Comparison of ENCODE assay signal across 30 mouse cellular contexts in the genomic region with DNA sequence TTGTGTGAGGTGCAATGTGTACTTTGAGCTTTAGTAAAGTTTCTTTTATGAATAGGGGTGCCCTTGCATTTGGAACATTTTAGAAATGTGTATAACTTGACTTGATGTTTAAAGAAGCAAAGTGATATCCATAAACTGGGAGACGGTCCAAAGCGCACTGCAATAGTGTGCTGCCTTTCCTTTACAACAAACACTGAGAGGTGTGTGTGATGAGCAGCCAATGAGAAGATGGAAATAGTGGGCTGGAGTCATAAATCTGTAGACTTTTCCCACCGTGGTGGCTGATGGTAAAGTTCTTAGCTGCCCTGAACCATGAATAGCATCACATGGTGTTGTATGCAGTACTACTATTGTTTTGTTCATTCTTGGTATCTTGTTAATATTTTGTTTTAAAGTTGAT.
"Had no signal": no experiment of that assay in that cellular context is flagged by ENCODE, and none has a peak within 500 bp of the region (broad histone marks: within the 10 kb centered on the region; RNA-seq: fewer than 3 reads in every experiment).

No protein-coding gene starts in this region.

- H3K4me2 ChIP-seq: limb, embryonic 12.5 days; limb, embryonic 13.5 days; limb, embryonic 15.5 days; liver, embryonic 11.5 days; liver, embryonic 12.5 days; liver, embryonic 13.5 days; liver, embryonic 15.5 days; midbrain, embryonic 11.5 days; midbrain, embryonic 12.5 days; midbrain, embryonic 13.5 days; midbrain, embryonic 15.5 days; neural tube, embryonic 12.5 days had no signal

- H3K27ac ChIP-seq: left cerebral cortex, adult 2 months; limb, embryonic 10.5 days; limb, embryonic 12.5 days; limb, embryonic 13.5 days; limb, embryonic 15.5 days; liver, embryonic 12.5 days; liver, embryonic 13.5 days; liver, embryonic 14.5 days; liver, embryonic 15.5 days; macrophage; midbrain, embryonic 10.5 days; midbrain, embryonic 12.5 days; midbrain, embryonic 13.5 days; midbrain, embryonic 15.5 days; neural tube, embryonic 12.5 days had no signal

- H3K9me3 ChIP-seq: limb, embryonic 10.5 days; limb, embryonic 12.5 days; limb, embryonic 13.5 days; limb, embryonic 15.5 days; liver, embryonic 12.5 days; liver, embryonic 13.5 days; liver, embryonic 15.5 days; megakaryocyte, embryonic 14.5 days; midbrain, embryonic 10.5 days; midbrain, embryonic 12.5 days; midbrain, embryonic 13.5 days; midbrain, embryonic 15.5 days; neural tube, embryonic 12.5 days had no signal

- ATAC-seq: liver, embryonic 12.5 days; liver, postnatal 0 days; lung, postnatal 0 days; midbrain, embryonic 13.5 days; midbrain, embryonic 15.5 days; midbrain, embryonic 16.5 days had no signal

- DNase-seq: left cerebral cortex, postnatal 4 days; liver; liver, embryonic 13.5 days; liver, postnatal 0 days; lung, adult 18-20 months; lung, adult 2 months; lung, postnatal 10 days; lung, postnatal 14 days; lung, postnatal 4 days; midbrain, embryonic 14.5 days had no signal

- H3K36me3 ChIP-seq: limb, embryonic 10.5 days; limb, embryonic 12.5 days; limb, embryonic 13.5 days; limb, embryonic 15.5 days; liver, embryonic 12.5 days; liver, embryonic 13.5 days; liver, embryonic 15.5 days; midbrain, embryonic 10.5 days; midbrain, embryonic 12.5 days; midbrain, embryonic 13.5 days; midbrain, embryonic 15.5 days; neural tube, embryonic 12.5 days had no signal

- H3K27me3 ChIP-seq: limb, embryonic 12.5 days; limb, embryonic 13.5 days; limb, embryonic 15.5 days; liver, embryonic 12.5 days; liver, embryonic 13.5 days; liver, embryonic 15.5 days; megakaryocyte, embryonic 14.5 days; midbrain, embryonic 12.5 days; midbrain, embryonic 13.5 days; midbrain, embryonic 15.5 days; neural tube, embryonic 12.5 days had no signal

- H3K4me1 ChIP-seq: limb, embryonic 10.5 days; limb, embryonic 12.5 days; limb, embryonic 13.5 days; limb, embryonic 15.5 days; liver, embryonic 12.5 days; liver, embryonic 13.5 days; liver, embryonic 15.5 days; megakaryocyte, embryonic 14.5 days; midbrain, embryonic 10.5 days; midbrain, embryonic 12.5 days; midbrain, embryonic 13.5 days; midbrain, embryonic 15.5 days; neural tube, embryonic 12.5 days had no signal

- H3K4me3 ChIP-seq: left cerebral cortex, adult 2 months; limb, embryonic 10.5 days; limb, embryonic 12.5 days; limb, embryonic 13.5 days; limb, embryonic 15.5 days; liver, embryonic 12.5 days; liver, embryonic 13.5 days; liver, embryonic 15.5 days; megakaryocyte, embryonic 14.5 days; midbrain, embryonic 10.5 days; midbrain, embryonic 12.5 days; midbrain, embryonic 13.5 days; midbrain, embryonic 15.5 days; myocyte; neural tube, embryonic 12.5 days had no signal

- H3K9ac ChIP-seq: limb, embryonic 12.5 days; limb, embryonic 13.5 days; limb, embryonic 15.5 days; liver, embryonic 12.5 days; liver, embryonic 13.5 days; liver, embryonic 14.5 days; liver, embryonic 15.5 days; liver, postnatal 0 days; midbrain, embryonic 12.5 days; midbrain, embryonic 13.5 days; midbrain, embryonic 15.5 days; neural tube, embryonic 12.5 days had no signal
